Mouse (Mus musculus): ENCODE data around the gene Rtn4rl2. TPM values are rescaled to one million over a fixed set of nuclear protein-coding genes. Genes with fewer than 3 reads are reported as not detected.

Gene Rtn4rl2
- 0.57 and 0.61 TPM in 2 replicates for polyA plus RNA-seq (2015; fragmentation: Nextera tagmentation; extraction: Ambion mirVana)

- WGBS, result under 1% methylated on average over 33 of the region's 35 CpGs
- Histone ChIP-seq H3K4me2 (ENCODE audit: low read depth, low read length) (peak within 1 kb of the TSS; percentile 97), H3K27me3 (replicated peaks; ENCODE audit: control insufficient read depth, insufficient read depth, low read length) (peaks cover 63% of the 10 kb centered on the region), H3K27ac (ENCODE audit: low read length) (no peak within 1 kb of the TSS), H3K4me3 (ENCODE audit: low read length) (peak within 1 kb of the TSS; percentile 65), H3K36me3 (ENCODE audit: control insufficient read depth, insufficient read depth, low read length) (no peaks in the 10 kb centered on the region), H3K9ac (ENCODE audit: low read depth, low read length) (peak within 1 kb of the TSS; percentile 67), H3K4me1 (ENCODE audit: control insufficient read depth, insufficient read depth, low read length) (peaks cover 37% of the 10 kb centered on the region), H3K9me3 (ENCODE audit: control insufficient read depth, low read length) (no peaks in the 10 kb centered on the region)
- ATAC-seq, result no peak
Measured at GRCm38 (mm10) chr2:84886234-84886731, at the start of gene Rtn4rl2. TSS of gene Rtn4rl2 (minus strand) at chr2:84886710.

GRCm38 (mm10) chr2:84935065-84935464 lies 48.6 kb upstream of the Rtn4rl2 start:
- no peak for ATAC-seq
- no peak overlapping the region for H3K9ac ChIP-seq (ENCODE audit: low read depth, low read length)
- no peak overlapping the region for H3K27ac ChIP-seq (ENCODE audit: low read length)
- 88% methylated on average over 5 of the region's 5 CpGs for WGBS
- H3K4me1 ChIP-seq (ENCODE audit: control insufficient read depth, insufficient read depth, low read length), result peaks cover 15% of the 10 kb centered on the region
- no peak overlapping the region for H3K4me3 ChIP-seq (ENCODE audit: low read length)
- H3K27me3 ChIP-seq (replicated peaks; ENCODE audit: control insufficient read depth, insufficient read depth, low read length), result no peaks in the 10 kb centered on the region
- H3K36me3 ChIP-seq (ENCODE audit: control insufficient read depth, insufficient read depth, low read length), result no peaks in the 10 kb centered on the region
- H3K4me2 ChIP-seq (ENCODE audit: low read depth, low read length), result no peak overlapping the region
- H3K9me3 ChIP-seq (ENCODE audit: control insufficient read depth, low read length), result no peaks in the 10 kb centered on the region

DNA sequence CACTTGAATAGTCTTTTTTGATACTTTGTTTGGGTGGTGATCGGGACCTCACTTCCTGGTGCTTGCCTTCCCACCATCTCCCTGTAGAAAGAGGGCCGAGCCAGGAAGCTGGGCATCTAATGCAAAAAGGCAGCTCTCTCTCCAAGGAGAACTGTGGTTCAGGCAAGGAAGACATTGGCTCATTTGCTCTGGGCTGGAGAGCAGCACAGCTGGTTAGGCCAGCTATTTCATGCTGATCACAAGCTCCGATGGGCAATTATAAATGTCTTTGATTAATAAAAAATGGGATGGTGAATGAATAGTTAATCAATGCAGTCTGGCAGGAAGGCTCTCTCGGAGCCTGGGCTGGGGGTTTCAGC lies 48.1 kb upstream of the Rtn4rl2 start:
- Histone ChIP-seq H3K27me3 (replicated peaks; ENCODE audit: control insufficient read depth, insufficient read depth, low read length) (no peaks in the 10 kb centered on the region), H3K9me3 (ENCODE audit: control insufficient read depth, low read length) (no peaks in the 10 kb centered on the region), H3K4me2 (ENCODE audit: low read depth, low read length) (no peak overlapping the region), H3K4me1 (ENCODE audit: control insufficient read depth, insufficient read depth, low read length) (peaks cover 15% of the 10 kb centered on the region), H3K4me3 (ENCODE audit: low read length) (no peak overlapping the region), H3K36me3 (ENCODE audit: control insufficient read depth, insufficient read depth, low read length) (no peaks in the 10 kb centered on the region), H3K9ac (ENCODE audit: low read depth, low read length) (no peak overlapping the region), H3K27ac (ENCODE audit: low read length) (no peak overlapping the region)
- ATAC-seq, result no peak
- 62% methylated on average over 4 of the region's 4 CpGs for WGBS

DNA sequence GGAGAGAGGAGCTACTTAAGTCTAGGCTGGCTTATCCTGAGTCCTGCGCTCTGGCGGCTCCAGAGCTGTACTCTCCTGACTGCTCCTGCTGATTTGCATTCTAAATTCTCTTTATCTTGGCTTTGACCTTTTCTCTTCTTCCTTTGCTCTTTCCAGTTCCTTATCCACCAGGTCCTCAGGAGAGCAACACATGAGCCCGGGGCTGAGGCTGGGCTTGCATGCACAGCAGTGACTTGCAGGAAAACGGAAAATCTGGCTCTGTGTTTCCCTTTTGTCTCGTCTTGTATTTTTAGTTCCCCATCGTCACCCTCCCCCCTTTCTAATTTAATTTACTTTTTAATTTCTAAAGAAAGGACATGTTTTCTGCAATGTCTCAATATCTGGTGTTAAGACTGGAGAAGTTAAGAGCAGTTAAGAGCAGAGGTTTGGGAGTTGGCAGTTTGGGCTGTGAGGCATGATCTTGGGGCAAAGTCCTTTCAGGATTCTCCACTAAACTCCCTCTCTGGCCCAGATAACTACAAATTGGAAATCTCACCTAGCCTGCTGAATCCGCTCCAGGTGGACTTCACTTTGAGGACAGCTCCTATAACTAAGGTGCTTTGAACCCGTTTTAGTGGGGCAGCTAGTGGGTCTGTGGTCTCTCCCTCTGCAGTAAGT lies 47.6 kb upstream of the Rtn4rl2 start:
- no peaks in the 10 kb centered on the region for H3K36me3 ChIP-seq (ENCODE audit: control insufficient read depth, insufficient read depth, low read length)
- no peak overlapping the region for H3K4me3 ChIP-seq (ENCODE audit: low read length)
- H3K4me2 ChIP-seq (ENCODE audit: low read depth, low read length), result no peak overlapping the region
- peaks cover 15% of the 10 kb centered on the region for H3K4me1 ChIP-seq (ENCODE audit: control insufficient read depth, insufficient read depth, low read length)
- H3K27ac ChIP-seq (ENCODE audit: low read length), result no peak overlapping the region
- H3K9ac ChIP-seq (ENCODE audit: low read depth, low read length), result no peak overlapping the region
- no peak for ATAC-seq
- H3K27me3 ChIP-seq (replicated peaks; ENCODE audit: control insufficient read depth, insufficient read depth, low read length), result no peaks in the 10 kb centered on the region
- H3K9me3 ChIP-seq (ENCODE audit: control insufficient read depth, low read length), result no peaks in the 10 kb centered on the region
- 68% methylated on average over 8 of the region's 8 CpGs for WGBS

DNA sequence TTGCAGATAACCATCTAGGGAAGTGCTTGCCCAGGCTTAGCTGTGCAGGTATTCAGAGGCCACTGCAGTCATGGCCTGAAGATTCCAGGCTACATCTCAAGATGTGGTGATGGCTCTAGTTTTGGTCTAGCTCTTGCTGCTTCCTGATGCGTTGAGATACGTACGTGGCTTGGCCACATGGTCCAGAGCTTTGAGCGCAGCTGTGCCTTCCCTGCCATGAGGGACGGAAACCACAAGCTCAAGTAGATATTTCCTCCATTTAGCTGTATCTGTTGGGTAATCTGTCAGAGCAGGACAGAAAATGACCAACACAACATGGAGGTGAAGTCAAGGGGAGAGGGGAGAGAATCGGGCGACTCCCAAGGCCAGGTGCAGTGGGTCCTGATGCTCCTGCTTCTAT lies 43.7 kb upstream of the Rtn4rl2 start:
- no peak overlapping the region for H3K4me3 ChIP-seq (ENCODE audit: low read length)
- no peaks in the 10 kb centered on the region for H3K9me3 ChIP-seq (ENCODE audit: control insufficient read depth, low read length)
- no peaks in the 10 kb centered on the region for H3K36me3 ChIP-seq (ENCODE audit: control insufficient read depth, insufficient read depth, low read length)
- 92% methylated on average over 7 of the region's 7 CpGs for WGBS
- H3K4me1 ChIP-seq (ENCODE audit: control insufficient read depth, insufficient read depth, low read length), result no peaks in the 10 kb centered on the region
- H3K9ac ChIP-seq (ENCODE audit: low read depth, low read length), result no peak overlapping the region
- ATAC-seq, result no peak
- no peaks in the 10 kb centered on the region for H3K27me3 ChIP-seq (replicated peaks; ENCODE audit: control insufficient read depth, insufficient read depth, low read length)
- H3K4me2 ChIP-seq (ENCODE audit: low read depth, low read length), result no peak overlapping the region
- no peak overlapping the region for H3K27ac ChIP-seq (ENCODE audit: low read length)

GRCm38 (mm10) chr2:84919601-84920108 lies 33.1 kb upstream of the Rtn4rl2 start:
- Histone ChIP-seq H3K4me1 (ENCODE audit: control insufficient read depth, insufficient read depth, low read length) (peaks cover 17% of the 10 kb centered on the region), H3K27ac (ENCODE audit: low read length) (no peak overlapping the region), H3K4me2 (ENCODE audit: low read depth, low read length) (no peak overlapping the region), H3K9me3 (ENCODE audit: control insufficient read depth, low read length) (no peaks in the 10 kb centered on the region), H3K4me3 (ENCODE audit: low read length) (no peak overlapping the region), H3K27me3 (replicated peaks; ENCODE audit: control insufficient read depth, insufficient read depth, low read length) (no peaks in the 10 kb centered on the region), H3K36me3 (ENCODE audit: control insufficient read depth, insufficient read depth, low read length) (no peaks in the 10 kb centered on the region), H3K9ac (ENCODE audit: low read depth, low read length) (no peak overlapping the region)
- WGBS, result 89% methylated on average over 10 of the region's 10 CpGs
- ATAC-seq, result no peak

- H3K9me3 ChIP-seq (ENCODE audit: control insufficient read depth, low read length), result no peaks in the 10 kb centered on the region
- no peak overlapping the region for H3K9ac ChIP-seq (ENCODE audit: low read depth, low read length)
- WGBS, result 33% methylated on average over 3 of the region's 3 CpGs
- H3K27me3 ChIP-seq (replicated peaks; ENCODE audit: control insufficient read depth, insufficient read depth, low read length), result no peaks in the 10 kb centered on the region
- H3K36me3 ChIP-seq (ENCODE audit: control insufficient read depth, insufficient read depth, low read length), result no peaks in the 10 kb centered on the region
- H3K4me2 ChIP-seq (ENCODE audit: low read depth, low read length), result no peak overlapping the region
- H3K27ac ChIP-seq (ENCODE audit: low read length), result no peak overlapping the region
- H3K4me3 ChIP-seq (ENCODE audit: low read length), result no peak overlapping the region
- H3K4me1 ChIP-seq (ENCODE audit: control insufficient read depth, insufficient read depth, low read length), result peaks cover 21% of the 10 kb centered on the region
- peak; percentile 44; the same call in 1 of the 2 replicates for ATAC-seq
Measured at GRCm38 (mm10) chr2:84918188-84918587, 31.7 kb upstream of the Rtn4rl2 start.

- no peaks in the 10 kb centered on the region for H3K27me3 ChIP-seq (replicated peaks; ENCODE audit: control insufficient read depth, insufficient read depth, low read length)
- ATAC-seq, result peak; percentile 39; the same call in 1 of the 2 replicates
- no peaks in the 10 kb centered on the region for H3K36me3 ChIP-seq (ENCODE audit: control insufficient read depth, insufficient read depth, low read length)
- no peak overlapping the region for H3K4me3 ChIP-seq (ENCODE audit: low read length)
- H3K4me1 ChIP-seq (ENCODE audit: control insufficient read depth, insufficient read depth, low read length), result peaks cover 21% of the 10 kb centered on the region
- peak overlapping the region; percentile 23; the same call in 1 of the 2 replicates for H3K27ac ChIP-seq (ENCODE audit: low read length)
- no peaks in the 10 kb centered on the region for H3K9me3 ChIP-seq (ENCODE audit: control insufficient read depth, low read length)
- WGBS, result 54% methylated on average over 8 of the region's 8 CpGs
- H3K9ac ChIP-seq (ENCODE audit: low read depth, low read length), result no peak overlapping the region
- H3K4me2 ChIP-seq (ENCODE audit: low read depth, low read length), result no peak overlapping the region
Measured at GRCm38 (mm10) chr2:84916548-84917320, 30.2 kb upstream of the Rtn4rl2 start.

DNA sequence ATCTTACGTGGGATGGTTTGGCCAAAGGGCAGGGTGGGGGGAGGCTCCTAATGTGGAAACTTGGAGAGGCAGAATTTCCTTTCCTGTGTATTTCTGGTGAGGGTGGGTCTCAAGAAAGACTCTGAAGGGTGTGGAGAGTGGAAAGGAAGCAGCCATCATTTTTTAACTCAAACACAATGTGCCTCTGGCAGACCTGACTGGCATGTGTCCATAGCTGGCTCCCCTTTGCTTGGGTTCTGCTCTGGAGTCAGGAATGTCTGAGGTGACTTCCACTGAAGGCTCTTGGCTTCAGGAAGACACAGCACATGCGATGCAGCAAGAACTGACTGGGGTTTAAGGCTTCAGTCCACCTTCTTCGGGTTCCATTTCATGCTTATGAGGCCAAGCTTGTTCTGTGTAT lies 28.8 kb upstream of the Rtn4rl2 start:
- Histone ChIP-seq H3K4me2 (ENCODE audit: low read depth, low read length) (no peak overlapping the region), H3K27me3 (replicated peaks; ENCODE audit: control insufficient read depth, insufficient read depth, low read length) (no peaks in the 10 kb centered on the region), H3K9me3 (ENCODE audit: control insufficient read depth, low read length) (no peaks in the 10 kb centered on the region), H3K4me3 (ENCODE audit: low read length) (no peak overlapping the region), H3K36me3 (ENCODE audit: control insufficient read depth, insufficient read depth, low read length) (no peaks in the 10 kb centered on the region), H3K4me1 (ENCODE audit: control insufficient read depth, insufficient read depth, low read length) (peaks cover 21% of the 10 kb centered on the region), H3K27ac (ENCODE audit: low read length) (no peak overlapping the region; the same call in none of the 2 replicates), H3K9ac (ENCODE audit: low read depth, low read length) (no peak overlapping the region)
- ATAC-seq, result no peak
- WGBS, result 78% methylated on average over 3 of the region's 3 CpGs

Data from intestine, embryonic 16.5 days (tissue).